Mouse (Mus musculus) C2C12 (cell line): Measurements from ENCODE around the gene Fmod. TPM values are rescaled to one million over a fixed set of nuclear protein-coding genes. Genes with fewer than 3 reads are reported as not detected.
A peak's percentile ranks its signal among the peaks of the same experiment; 100 is the strongest.

Experiments
- H3K27me3 ChIP-seq: one replicate; pipeline ENCODE4 v1.6.1; 2011; ENCODE audit not compliant: control insufficient read depth, insufficient read depth, insufficient read length
- H3K36me3 ChIP-seq: one replicate; pipeline ENCODE4 v1.6.1; 2011; ENCODE audit not compliant: control insufficient read depth, insufficient read depth
- H3K4me3 ChIP-seq: one replicate; pipeline ENCODE4 v1.5.1; 2011; ENCODE audit warnings: mild to moderate bottlenecking, control low read depth; ENCODE audit not compliant: poor library complexity, insufficient read depth, severe bottlenecking
- H3K79me2 ChIP-seq: one replicate; pipeline ENCODE4 v1.6.1; 2011; ENCODE audit not compliant: control insufficient read depth, insufficient read depth
- H3K79me3 ChIP-seq: one replicate; pipeline ENCODE4 v1.6.1; 2011; ENCODE audit warnings: low read depth, control low read depth
- H3ac ChIP-seq: one replicate; pipeline ENCODE3; 2011; ENCODE audit warnings: low read depth; ENCODE audit not compliant: control insufficient read depth, insufficient read length
- CEBPB ChIP-seq: IDR thresholded peaks from one replicate; pipeline ENCODE4 v1.6.1; 2011; ENCODE audit warnings: low read depth, mild to moderate bottlenecking, control low read depth, moderate library complexity
- CTCF ChIP-seq: IDR thresholded peaks from one replicate; pipeline ENCODE4 v1.5.1; 2011; ENCODE audit not compliant: control insufficient read depth, insufficient read depth, insufficient read length
- FOSL1 ChIP-seq: IDR thresholded peaks from one replicate; pipeline ENCODE4 v1.8.0; 2011; ENCODE audit warnings: mild to moderate bottlenecking, low read length; ENCODE audit not compliant: poor library complexity, insufficient read depth, severe bottlenecking
- MAX ChIP-seq: IDR thresholded peaks from one replicate; pipeline ENCODE4 v1.6.1; 2011; ENCODE audit warnings: mild to moderate bottlenecking, control low read depth
- MYOD1 ChIP-seq: IDR thresholded peaks from one replicate; pipeline ENCODE4 v1.6.1; 2011; ENCODE audit warnings: low read depth; ENCODE audit not compliant: control insufficient read depth, insufficient read length
- MYOG ChIP-seq: IDR thresholded peaks from one replicate; pipeline ENCODE4 v1.6.1; 2011; ENCODE audit not compliant: control insufficient read depth, insufficient read length; ENCODE audit errors: extremely low read depth
- USF1 ChIP-seq: IDR thresholded peaks from one replicate; pipeline ENCODE4 v1.6.1; 2011; ENCODE audit warnings: low read depth, mild to moderate bottlenecking, control low read depth, moderate library complexity
- polyA plus RNA-seq: library from polyadenylated mRNA; unstranded; fragments of >200 nt; fragmentation: generic; extraction: Trizol; gene quantifications from one replicate; pipeline ENCODE4 v1.2.1, GENCODE M21; 2012; ENCODE audit warnings: missing spikeins

Gene Fmod
- polyA plus RNA-seq, 1 experiment, result 0.53 TPM

DNA sequence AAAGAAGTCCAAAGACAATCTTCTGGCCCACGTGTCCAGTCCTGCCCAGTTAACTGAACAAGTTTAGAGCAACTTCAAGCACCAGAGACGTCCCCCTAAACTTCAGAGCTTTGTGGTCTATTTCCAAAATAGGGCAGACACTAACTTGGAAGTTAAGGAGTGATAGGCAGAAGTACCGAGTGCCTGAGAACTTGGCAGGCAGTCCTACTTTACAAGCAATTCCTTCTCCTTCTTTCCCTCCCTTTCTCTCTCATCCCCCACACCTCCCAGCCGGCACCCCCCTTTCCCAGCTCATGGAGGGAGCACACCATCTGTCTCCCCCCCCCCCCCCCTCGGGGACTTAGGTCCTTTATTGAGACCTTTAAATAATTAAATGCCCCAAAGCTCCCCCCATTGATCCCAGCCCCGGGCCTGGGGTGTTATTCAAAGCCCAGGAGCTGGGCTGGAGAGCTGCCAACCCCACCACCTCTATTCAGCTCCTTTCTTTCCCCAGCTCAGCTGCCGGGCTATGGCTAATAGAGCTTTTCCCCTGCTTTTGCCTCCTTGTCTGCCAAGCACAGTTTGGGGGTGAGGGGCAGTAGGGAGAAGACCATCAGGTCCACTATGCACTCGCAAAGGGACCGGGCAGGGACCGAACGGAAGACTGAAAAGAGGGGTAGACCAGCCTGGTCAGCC is 25.5 kb downstream of the Fmod start:
- no peaks in the 10 kb centered on the region for H3K79me3 ChIP-seq
- no peak overlapping the region for H3K4me3 ChIP-seq
- H3K36me3 ChIP-seq, result no peaks in the 10 kb centered on the region
- H3K79me2 ChIP-seq, result no peaks in the 10 kb centered on the region
- H3K27me3 ChIP-seq, result no peaks in the 10 kb centered on the region
- TF ChIP-seq USF1 (no peak), CEBPB (no peak), MYOD1 (no peak), CTCF (no peak), FOSL1 (no peak), MYOG (no peak), MAX (no peak)
- no peak overlapping the region for H3ac ChIP-seq

- H3K4me3 ChIP-seq, result no peak overlapping the region
Observed at GRCm38 (mm10) chr1:134063086-134063772, 26.2 kb downstream of the Fmod start.

DNA sequence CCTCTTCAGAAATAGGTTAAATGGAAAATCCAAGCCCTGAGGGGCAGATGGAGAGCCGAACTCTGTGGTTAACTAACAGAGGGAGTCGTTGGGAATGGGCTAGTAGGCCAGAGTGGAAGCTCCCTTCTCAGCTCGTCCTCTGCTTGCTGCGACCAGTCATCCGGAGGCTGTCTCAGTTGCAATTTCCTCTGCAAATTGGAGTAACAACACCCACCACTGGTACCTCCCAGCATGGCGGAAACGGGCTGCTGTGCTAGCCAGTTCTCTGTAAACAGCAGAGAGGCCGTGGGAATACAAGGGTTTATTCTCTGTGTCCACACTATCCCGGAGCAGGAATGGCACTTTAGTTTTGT is 26.7 kb downstream of the Fmod start:
- H3ac ChIP-seq, result no peak overlapping the region
- H3K79me2 ChIP-seq, result no peaks in the 10 kb centered on the region
- H3K4me3 ChIP-seq, result no peak overlapping the region
- TF ChIP-seq USF1 (no peak), MYOG (no peak), FOSL1 (no peak), CTCF (no peak), CEBPB (no peak), MAX (no peak), MYOD1 (no peak)
- no peaks in the 10 kb centered on the region for H3K79me3 ChIP-seq
- no peaks in the 10 kb centered on the region for H3K27me3 ChIP-seq
- H3K36me3 ChIP-seq, result no peaks in the 10 kb centered on the region

More at GRCm38 (mm10) chr1:134063086-134063772, 26.2 kb downstream of the Fmod start:
- H3K36me3 ChIP-seq, result no peaks in the 10 kb centered on the region
- H3K79me3 ChIP-seq, result no peaks in the 10 kb centered on the region
- no peak for TF ChIP-seq CEBPB
- TF ChIP-seq FOSL1, result no peak
- no peak for TF ChIP-seq MAX
- no peak for TF ChIP-seq MYOD1
- TF ChIP-seq MYOG, result no peak
- no peak for TF ChIP-seq USF1
- no peak for TF ChIP-seq CTCF
- H3ac ChIP-seq, result no peak overlapping the region
- no peaks in the 10 kb centered on the region for H3K79me2 ChIP-seq
- no peaks in the 10 kb centered on the region for H3K27me3 ChIP-seq

DNA sequence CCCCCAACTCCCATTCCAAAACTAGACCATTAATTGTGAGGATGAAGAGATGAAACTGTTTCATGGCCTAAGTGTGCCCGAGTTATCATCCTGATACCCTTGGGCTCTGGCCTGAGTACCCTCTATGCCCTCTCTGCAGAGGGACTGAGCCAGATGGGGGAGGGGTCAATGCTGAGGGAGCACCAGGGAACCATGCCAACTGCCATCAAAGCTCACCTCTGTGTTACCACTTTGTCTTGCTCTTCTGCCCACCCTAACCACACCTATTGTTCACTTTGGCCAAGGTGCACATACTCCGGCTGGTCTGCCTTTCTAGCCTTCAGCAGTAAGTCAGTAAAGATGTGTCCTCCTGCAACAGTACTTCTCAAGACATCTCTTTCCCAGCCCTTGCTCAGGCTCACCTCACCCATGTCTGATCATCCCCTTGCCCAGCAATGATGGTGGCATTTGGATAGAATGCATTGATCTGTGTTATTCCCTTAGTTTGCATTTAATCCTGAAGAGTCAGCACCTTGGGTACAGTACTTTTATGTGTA is 27.3 kb downstream of the Fmod start:
- Histone ChIP-seq H3K36me3 (no peaks in the 10 kb centered on the region), H3ac (no peak overlapping the region), H3K27me3 (no peaks in the 10 kb centered on the region), H3K4me3 (no peak overlapping the region), H3K79me3 (no peaks in the 10 kb centered on the region), H3K79me2 (no peaks in the 10 kb centered on the region)
- TF ChIP-seq MAX (no peak), CTCF (no peak), MYOG (no peak), MYOD1 (no peak), USF1 (no peak), CEBPB (no peak), FOSL1 (no peak)

DNA sequence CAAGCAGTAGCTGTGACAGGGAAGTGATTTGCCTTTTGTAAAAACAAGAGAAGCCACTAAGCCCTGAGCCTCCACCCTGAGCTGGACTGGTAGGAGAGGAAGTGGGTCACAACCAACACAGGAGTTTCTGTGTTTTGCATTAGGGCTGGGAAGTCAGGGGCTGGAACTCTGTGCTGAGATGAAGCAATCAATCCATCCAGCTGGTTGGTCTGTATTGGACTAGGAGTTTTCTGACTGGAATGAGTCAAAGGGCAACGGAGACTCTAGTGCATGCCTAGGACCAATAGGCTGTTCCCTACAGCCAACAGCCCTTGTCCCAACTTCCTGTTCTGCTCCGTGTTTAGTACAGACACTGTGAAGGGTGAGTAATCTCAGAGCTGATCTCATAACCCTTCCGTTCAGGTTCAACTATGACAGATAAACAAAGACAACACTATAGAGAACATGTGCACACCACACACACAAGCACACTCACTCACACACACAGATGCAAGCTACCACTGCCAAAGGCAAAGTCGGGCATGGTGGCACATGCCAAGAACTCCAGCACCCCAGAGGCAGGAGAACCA is 28.3 kb downstream of the Fmod start:
- Histone ChIP-seq H3K36me3 (no peaks in the 10 kb centered on the region), H3K79me3 (no peaks in the 10 kb centered on the region)

More for the DNA sequence above, 28.3 kb downstream of the Fmod start:
- no peak for TF ChIP-seq MAX
- no peak for TF ChIP-seq CTCF
- no peak for TF ChIP-seq USF1
- TF ChIP-seq FOSL1, result no peak
- TF ChIP-seq MYOD1, result no peak
- TF ChIP-seq CEBPB, result peak; percentile 4
- no peak overlapping the region for H3K4me3 ChIP-seq
- no peak overlapping the region for H3ac ChIP-seq
- no peaks in the 10 kb centered on the region for H3K27me3 ChIP-seq
- no peaks in the 10 kb centered on the region for H3K79me2 ChIP-seq
